Mouse (Mus musculus) adrenal gland, postnatal 10 days (tissue): ENCODE measurements around the gene 9530003J23Rik. TPM values are rescaled to one million over a fixed set of nuclear protein-coding genes. Genes with fewer than 3 reads are reported as not detected.
"Not testable (repeated sequence)": the region's sequence is repeated elsewhere in the genome, so short reads cannot be mapped to it uniquely, and the experiment has no call there.

Experiments used
- DNase-seq: peaks from one replicate; pipeline ENCODE4 v3.0.0; 2021; ENCODE audit warnings: mixed read lengths
- total RNA-seq, 2 experiments: library from RNA; stranded (reverse); gene quantifications; 2 replicates each; pipeline ENCODE4 v1.2.3; 2021

9530003J23Rik gene
- total RNA-seq, 2 experiments from 2014 or later, result not detected

DNA sequence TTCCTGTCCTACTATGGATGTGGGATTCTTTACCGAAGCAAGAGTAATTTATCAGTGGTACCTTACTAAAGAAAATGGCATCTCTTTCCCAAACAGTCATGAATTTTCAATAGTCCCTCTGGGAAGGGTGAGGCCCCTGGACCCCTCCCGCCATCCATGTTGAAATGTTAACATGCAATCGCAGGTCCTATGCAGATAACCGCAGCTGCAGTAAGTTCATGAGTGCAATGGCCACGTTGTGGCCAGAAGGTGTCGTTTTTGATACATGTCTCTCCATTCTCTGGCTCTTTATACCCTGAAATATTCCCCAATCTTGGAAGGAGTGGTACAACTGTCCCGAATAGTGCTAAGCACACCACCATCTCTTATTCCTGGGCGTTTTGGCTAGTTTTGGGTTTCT, 13.4 kb downstream of the 9530003J23Rik start:
- peak; percentile 26 for DNase-seq

GRCm38 (mm10) chr10:117224102-117224990, 14.2 kb downstream of the 9530003J23Rik start, which contains the start of gene Yeats4:
TSS of gene Yeats4 (minus strand) at chr10:117224507.
- DNase-seq, result peak; percentile 96

DNA sequence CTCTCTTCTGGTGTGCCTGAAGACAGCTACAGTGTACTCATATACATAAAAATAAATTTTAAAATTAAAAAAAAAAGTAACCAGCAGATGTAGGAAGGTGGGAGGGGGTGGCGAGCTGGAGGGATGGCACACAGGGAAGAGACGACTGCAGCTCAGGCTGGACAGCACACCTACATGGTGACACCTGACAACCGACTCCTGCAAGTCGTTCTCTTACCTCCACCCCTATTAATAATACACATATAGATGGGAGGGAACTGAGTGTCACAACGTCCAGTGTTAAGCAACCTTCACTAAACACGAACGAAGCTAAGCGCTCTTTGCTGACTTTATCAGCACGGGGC, 14.8 kb downstream of the 9530003J23Rik start:
- DNase-seq, result no peak

- no peak for DNase-seq
These were observed 15.7 kb downstream of the 9530003J23Rik start for GRCm38 (mm10) chr10:117222821-117223220.

DNA sequence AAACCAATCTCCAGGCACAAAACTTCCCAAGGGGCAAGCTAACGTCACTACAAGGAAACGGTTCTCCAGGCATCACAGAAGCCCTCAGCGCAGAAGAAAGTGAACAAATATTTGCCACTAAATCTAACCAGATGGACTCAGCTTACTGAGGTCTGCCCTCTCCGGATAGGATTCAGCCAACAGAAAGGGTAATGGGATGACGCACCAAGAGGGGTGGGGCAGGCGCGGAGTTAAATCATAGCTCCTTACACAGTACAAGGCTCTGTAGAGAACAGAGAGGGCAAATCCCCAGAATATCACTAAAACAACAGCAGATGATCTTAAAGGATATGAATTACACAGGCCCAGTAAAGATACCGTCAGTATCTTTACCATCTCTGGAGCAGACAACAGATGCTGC, 20.2 kb downstream of the 9530003J23Rik start:
- no peak for DNase-seq

DNA sequence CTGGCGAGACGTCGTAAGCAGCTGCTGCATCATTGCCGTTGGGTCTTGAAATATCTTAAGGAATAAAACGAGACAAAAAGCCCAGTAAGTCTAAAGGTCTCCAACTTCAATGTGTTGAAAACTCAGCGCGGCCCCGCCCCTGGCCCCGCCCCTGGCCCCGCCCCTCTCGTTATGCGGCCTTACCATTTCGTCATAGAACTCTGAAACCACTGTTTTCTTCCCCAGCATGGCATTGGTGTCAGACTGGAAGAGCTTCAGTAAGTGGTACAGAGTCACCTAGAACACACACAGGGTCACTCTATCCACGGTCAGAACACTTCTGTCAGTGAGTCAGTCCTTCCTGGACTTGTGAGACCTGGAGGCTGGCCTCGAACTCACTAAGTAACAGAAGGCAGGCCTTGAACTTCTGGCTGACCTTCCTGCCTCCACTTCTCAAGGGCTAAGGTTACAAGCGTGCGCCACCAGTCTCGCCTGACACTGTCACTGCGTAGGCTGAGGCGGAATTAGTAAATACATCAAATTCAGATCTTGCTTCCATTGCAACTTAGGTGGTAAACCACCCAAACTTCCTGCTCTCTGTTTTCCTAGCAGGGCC, 21.2 kb downstream of the 9530003J23Rik start:
- DNase-seq, result peak; percentile 59

DNA sequence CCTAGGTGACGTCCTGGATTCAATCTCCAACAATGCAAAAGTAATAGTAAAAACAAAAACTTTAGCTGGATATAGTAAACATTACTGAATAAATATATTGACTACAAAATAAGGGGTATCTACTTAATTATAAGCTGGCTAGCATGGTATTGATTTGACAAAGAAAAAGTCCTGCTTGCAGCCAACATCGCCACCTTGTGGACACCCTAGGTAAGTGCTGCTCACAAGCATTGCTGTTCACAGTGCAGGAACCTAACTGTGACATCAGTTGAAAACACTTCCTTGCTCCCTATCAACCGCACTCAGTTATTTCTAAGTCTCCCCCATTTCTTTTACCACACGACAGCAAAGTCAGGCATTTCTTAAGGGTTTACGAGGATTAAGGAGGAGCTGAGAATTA, 21.7 kb downstream of the 9530003J23Rik start:
- DNase-seq, result peak; percentile 58

DNA sequence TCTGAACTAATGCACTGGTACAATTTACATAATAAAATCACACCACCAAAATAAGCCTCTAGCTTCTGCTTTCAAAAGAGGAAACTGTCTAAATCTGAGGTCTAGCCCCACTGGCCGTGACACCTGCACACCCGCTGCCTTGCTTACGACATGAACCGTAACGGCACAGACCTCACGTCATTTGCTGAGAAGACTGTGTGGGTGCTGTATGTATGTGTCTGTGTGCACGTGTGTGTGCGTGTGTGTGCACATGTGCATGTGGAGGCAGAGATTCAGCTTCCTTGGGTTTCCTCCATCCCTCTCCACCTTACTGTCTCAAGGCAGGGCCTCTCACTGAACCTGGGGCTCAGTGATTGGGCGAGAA, 22.4 kb downstream of the 9530003J23Rik start:
- DNase-seq, result no peak

DNA sequence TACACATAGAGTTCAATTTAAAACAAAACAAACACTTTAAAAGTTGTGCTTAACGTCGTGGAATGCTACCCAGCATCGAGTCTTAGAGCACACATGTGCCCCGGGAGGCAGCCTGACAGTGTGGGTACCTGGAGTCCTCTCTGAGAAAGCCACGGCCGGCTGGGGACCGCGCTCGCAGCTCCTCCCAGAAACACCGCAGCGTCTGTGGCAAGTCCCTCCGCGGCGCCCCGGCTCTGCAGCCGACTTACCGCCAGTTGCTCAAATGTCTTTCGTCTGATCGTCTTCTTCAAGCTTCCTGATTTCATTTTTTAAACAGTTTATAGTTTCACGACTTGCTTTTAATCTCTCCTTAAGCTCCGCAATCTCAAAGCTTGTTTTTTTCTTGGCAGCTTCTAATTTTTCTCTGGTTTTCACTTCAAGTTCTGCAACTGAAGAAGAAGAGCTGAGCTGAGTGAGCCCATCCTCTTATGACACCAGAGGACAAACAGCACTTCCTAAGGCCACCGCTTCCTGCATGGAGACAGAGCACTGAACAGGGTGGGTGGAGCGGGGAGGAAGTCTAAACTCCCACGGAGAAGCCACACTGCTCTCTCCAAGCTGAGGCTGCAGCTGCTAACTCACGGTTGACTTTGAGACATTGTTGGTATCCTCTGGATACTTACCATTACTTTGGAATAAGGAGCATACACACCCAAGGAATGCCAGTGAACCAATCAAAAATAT, 22.9 kb downstream of the 9530003J23Rik start:
- no peak for DNase-seq

GRCm38 (mm10) chr10:117211023-117211422, 27.5 kb downstream of the 9530003J23Rik start:
- no peak for DNase-seq

- DNase-seq, result peak; percentile 50
These were observed 29.0 kb downstream of the 9530003J23Rik start for GRCm38 (mm10) chr10:117209469-117209938.

GRCm38 (mm10) chr10:117208787-117209186, 29.7 kb downstream of the 9530003J23Rik start:
- DNase-seq, result not testable (repeated sequence)

- no peak for DNase-seq
These were observed 30.3 kb downstream of the 9530003J23Rik start for GRCm38 (mm10) chr10:117208221-117208620.

DNA sequence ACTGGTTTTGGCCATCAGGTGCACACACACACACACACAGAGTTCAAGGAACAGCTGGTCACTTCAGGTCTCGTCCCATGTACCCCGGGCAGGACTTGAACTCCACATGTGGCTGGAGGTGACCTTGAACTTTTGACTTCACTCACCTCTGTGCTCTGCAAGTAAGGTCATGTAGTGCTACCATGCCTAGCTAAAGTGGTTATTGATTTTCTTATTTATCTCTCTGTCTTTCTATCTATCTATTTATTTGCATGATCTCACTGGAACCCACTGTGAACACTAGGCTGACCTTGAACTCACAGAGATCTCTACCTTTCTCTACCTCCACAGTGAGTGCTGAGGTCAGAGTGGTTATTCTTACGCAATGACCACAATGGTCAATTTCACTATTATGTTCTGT, 32.4 kb downstream of the 9530003J23Rik start:
- no peak for DNase-seq

DNA sequence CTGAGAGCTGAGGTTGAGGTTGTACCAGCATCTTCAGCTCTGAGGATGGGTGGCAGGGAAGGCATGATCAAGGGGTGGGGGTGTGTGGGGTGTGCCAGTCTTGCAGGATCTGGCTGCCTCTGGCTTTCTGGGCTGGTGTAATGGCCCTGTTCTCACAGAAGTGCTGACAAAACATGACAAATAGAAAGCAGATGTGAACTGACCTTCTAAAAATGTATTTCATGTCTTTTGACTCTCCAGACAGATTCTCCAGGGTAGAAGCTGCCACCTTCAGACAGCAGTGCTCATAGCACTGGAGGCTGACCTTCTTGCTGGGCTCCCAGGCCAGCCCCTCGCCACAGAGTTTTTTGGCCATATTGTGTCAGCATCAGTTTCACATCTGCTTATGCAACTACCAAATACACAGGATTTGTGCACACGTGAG, 34.9 kb downstream of the 9530003J23Rik start:
- DNase-seq, result no peak

DNA sequence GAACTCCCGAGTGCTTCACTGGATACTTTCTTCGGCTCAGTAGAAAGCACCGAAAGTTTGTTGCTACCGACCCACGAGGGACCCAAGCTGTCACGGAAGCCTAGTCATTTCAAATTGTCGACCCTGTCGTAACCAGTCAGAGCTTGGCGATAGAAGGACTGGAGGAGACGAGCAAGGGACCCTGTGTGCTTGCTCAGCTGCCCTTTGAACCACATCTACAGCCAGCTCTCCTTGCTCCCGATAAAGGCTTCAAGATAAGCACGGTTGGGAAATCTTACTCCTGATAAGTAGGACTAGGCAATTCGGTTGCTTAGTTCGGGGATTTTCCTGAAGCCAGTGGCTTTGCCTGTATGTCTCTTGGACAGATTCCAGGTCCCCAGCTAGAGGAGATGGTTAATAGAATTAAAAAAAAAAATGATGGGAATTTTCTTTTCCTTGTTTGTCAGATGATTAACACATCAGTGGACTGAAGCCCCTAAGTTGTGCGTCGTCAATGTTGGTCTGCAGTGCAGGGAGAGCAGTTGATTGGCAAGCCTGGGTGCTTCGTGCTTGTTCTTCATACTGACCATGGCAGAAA, 35.4 kb downstream of the 9530003J23Rik start:
- DNase-seq, result no peak

DNA sequence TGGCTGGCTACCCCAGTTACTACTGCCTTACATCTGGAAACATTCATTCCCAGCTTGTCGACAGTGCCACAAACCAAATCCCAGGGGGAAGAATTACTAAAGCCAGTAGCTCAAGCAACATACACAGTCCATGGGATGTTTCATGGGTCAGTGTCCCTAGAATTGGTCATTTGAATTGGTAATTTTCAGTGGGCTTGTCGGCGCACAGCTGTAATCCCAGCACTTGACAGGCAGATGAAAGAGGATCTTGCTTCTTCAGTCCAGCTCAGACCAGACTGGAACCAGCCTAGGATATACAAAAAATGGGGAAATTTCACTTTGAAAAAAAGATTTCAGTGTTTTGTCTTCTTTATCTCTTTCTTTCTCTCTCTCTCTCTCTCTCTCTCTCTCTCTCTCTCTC, 38.8 kb downstream of the 9530003J23Rik start:
- DNase-seq, result no peak

GRCm38 (mm10) chr10:117196696-117197095, 41.8 kb downstream of the 9530003J23Rik start:
- DNase-seq, result no peak

DNA sequence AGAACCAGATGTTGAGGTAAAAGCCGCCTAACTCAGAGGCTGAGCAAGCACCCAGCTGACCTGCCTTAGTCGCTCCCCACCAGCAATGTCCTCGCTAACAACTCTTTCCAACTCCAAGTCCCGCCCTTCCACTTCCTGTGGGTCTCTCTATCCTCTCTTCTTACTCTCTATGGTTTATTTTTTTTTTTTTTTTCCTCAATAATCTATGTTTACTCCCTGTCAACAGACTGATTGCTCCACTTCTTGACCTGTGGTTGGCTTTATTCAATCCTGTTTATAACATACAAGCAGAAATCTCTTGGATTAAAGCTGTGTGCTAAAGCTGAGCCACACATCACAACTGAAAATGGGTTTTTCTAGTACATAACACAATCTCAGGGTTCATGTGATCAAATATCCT, 42.8 kb downstream of the 9530003J23Rik start:
- no peak for DNase-seq

- DNase-seq, result no peak
These were observed 43.5 kb downstream of the 9530003J23Rik start for GRCm38 (mm10) chr10:117195005-117195404.

- DNase-seq, result no peak
These were observed 45.1 kb downstream of the 9530003J23Rik start for GRCm38 (mm10) chr10:117193364-117193763.

DNA sequence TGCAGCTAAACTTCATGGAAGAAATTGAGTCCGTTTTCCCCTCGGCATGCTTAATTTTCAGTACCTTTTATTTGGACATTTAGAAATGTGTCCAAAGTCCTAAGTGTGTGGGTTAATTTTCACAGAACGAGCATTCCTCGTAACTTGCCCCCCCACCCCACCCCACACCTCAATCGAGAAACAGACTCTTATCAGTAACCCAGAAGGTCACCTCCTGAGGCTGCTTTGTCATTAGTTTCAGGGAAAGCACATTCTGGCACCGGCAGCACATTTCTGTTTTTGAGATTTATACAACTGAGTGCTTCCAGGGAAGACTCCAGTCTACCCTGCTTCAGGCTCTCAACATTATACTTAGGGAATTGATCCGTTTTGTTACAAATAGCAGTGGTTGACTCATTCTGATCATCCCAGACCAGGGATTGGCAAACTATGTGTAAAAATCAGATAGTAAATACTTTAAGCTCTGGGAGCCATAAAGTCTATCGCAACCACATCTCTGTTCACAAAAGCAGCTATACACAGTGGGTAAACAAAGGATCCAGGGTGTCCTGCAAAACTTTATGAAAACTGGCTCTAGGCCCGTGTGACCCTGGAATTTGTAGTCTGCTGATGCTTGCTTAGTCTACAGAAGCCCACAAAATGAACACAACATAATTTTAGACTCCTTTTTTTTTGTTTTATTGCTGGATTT, 53.0 kb downstream of the 9530003J23Rik start:
- DNase-seq, result no peak
